Mouse (Mus musculus) embryonic fibroblast, embryonic 13.5 days (primary cell): Measurements from ENCODE around the gene Sema4b. TPM values are rescaled to one million over a fixed set of nuclear protein-coding genes. Genes with fewer than 3 reads are reported as not detected.
A peak's percentile ranks its signal among the peaks of the same experiment; 100 is the strongest.

ENCODE experiments used
- H3K27ac ChIP-seq: 2 replicates; pipeline ENCODE4 v1.5.1; 2012; ENCODE audit warnings: low read length, control low read depth, inconsistent platforms; ENCODE audit not compliant: insufficient read depth
- H3K4me1 ChIP-seq: 2 replicates; pipeline ENCODE4 v1.6.1; 2011; ENCODE audit warnings: low read length; ENCODE audit not compliant: control insufficient read depth, insufficient read depth
- H3K4me3 ChIP-seq: 2 replicates; pipeline ENCODE4 v1.5.1; 2011; ENCODE audit warnings: mild to moderate bottlenecking, control low read depth, low read length; ENCODE audit not compliant: insufficient read depth
- CTCF ChIP-seq: IDR thresholded peaks from 2 replicates; pipeline ENCODE4 v1.5.1; 2011; ENCODE audit warnings: mild to moderate bottlenecking, control low read depth, low read length, moderate library complexity, borderline replicate concordance; ENCODE audit not compliant: insufficient read depth
- POLR2A ChIP-seq: IDR thresholded peaks from 2 replicates; pipeline ENCODE4 v1.6.1; 2011; ENCODE audit warnings: low read depth, mild to moderate bottlenecking, control low read depth, low read length, moderate library complexity
- polyA plus RNA-seq: library from polyadenylated mRNA; stranded (reverse); fragments of >200 nt; gene quantifications from 2 replicates; pipeline ENCODE4 v1.2.4, GENCODE M21; 2011; ENCODE audit warnings: low read depth; ENCODE audit not compliant: missing spikeins, insufficient read length

Sema4b gene
- 6.4 and 8.0 TPM in 2 replicates for polyA plus RNA-seq

GRCm38 (mm10) chr7:80186531-80187296 is at the start of gene Sema4b:
Gene Sema4b (plus strand): TSS chr7:80186841.
- Histone ChIP-seq H3K4me3 (peak within 1 kb of the TSS; percentile 41), H3K27ac (no peak within 1 kb of the TSS), H3K4me1 (no peaks in the 10 kb centered on the region)
- peak; percentile 29 for TF ChIP-seq POLR2A
- no peak for TF ChIP-seq CTCF

- no peak overlapping the region for H3K27ac ChIP-seq
- no peak for TF ChIP-seq CTCF
- peaks cover 4% of the 10 kb centered on the region; the same call in 1 of the 2 replicates for H3K4me1 ChIP-seq
- H3K4me3 ChIP-seq, result no peak overlapping the region
Observed at GRCm38 (mm10) chr7:80138375-80138774, 48.3 kb upstream of the Sema4b start.

- Histone ChIP-seq H3K27ac (no peak overlapping the region), H3K4me3 (no peak overlapping the region), H3K4me1 (no peaks in the 10 kb centered on the region; the same call in 1 of the 2 replicates)
- peak; percentile 85 for TF ChIP-seq CTCF
- TF ChIP-seq POLR2A, result no peak
Observed at GRCm38 (mm10) chr7:80140815-80141214, 45.8 kb upstream of the Sema4b start.

GRCm38 (mm10) chr7:80143331-80144273 is 43.0 kb upstream of the Sema4b start:
- Histone ChIP-seq H3K4me3 (no peak overlapping the region), H3K27ac (no peak overlapping the region), H3K4me1 (no peaks in the 10 kb centered on the region; the same call in 1 of the 2 replicates)
- TF ChIP-seq POLR2A (no peak), CTCF (no peak)

GRCm38 (mm10) chr7:80144695-80145094 is 41.9 kb upstream of the Sema4b start:
- TF ChIP-seq CTCF (no peak), POLR2A (no peak)
- Histone ChIP-seq H3K27ac (no peak overlapping the region), H3K4me1 (no peaks in the 10 kb centered on the region; the same call in 1 of the 2 replicates), H3K4me3 (no peak overlapping the region)

- H3K27ac ChIP-seq, result no peak overlapping the region
- TF ChIP-seq CTCF (no peak), POLR2A (no peak)
- no peaks in the 10 kb centered on the region; the same call in 1 of the 2 replicates for H3K4me1 ChIP-seq
- no peak overlapping the region for H3K4me3 ChIP-seq
Observed at GRCm38 (mm10) chr7:80146077-80146476, 40.6 kb upstream of the Sema4b start.

- no peak overlapping the region for H3K4me3 ChIP-seq
- no peak for TF ChIP-seq CTCF
- TF ChIP-seq POLR2A, result no peak
- H3K4me1 ChIP-seq, result no peaks in the 10 kb centered on the region
- no peak overlapping the region for H3K27ac ChIP-seq
Observed at GRCm38 (mm10) chr7:80149356-80149755, 37.3 kb upstream of the Sema4b start.

GRCm38 (mm10) chr7:80152152-80152551 is 34.5 kb upstream of the Sema4b start:
- no peak overlapping the region for H3K27ac ChIP-seq
- no peaks in the 10 kb centered on the region for H3K4me1 ChIP-seq
- TF ChIP-seq CTCF, result peak; percentile 40; the same call in 1 of the 2 replicates
- TF ChIP-seq POLR2A, result no peak
- no peak overlapping the region for H3K4me3 ChIP-seq

GRCm38 (mm10) chr7:80152756-80153155 is 33.9 kb upstream of the Sema4b start:
- no peak overlapping the region for H3K27ac ChIP-seq
- H3K4me1 ChIP-seq, result no peaks in the 10 kb centered on the region
- TF ChIP-seq POLR2A (no peak), CTCF (no peak)
- no peak overlapping the region for H3K4me3 ChIP-seq
